Mouse (Mus musculus): ENCODE measurements around the gene Ciz1. TPM values are rescaled to one million over a fixed set of nuclear protein-coding genes. Genes with fewer than 3 reads are reported as not detected.

The Ciz1 gene
- 10 to 100 TPM; 25.6 to 27.5 TPM for total RNA-seq (2021)
- long read RNA-seq, experiment 1, partial matches to known transcripts: 8 of 32 reads
- long read RNA-seq, experiment 1, other reads (novel, unspliced or antisense): 22 of 32 reads
- long read RNA-seq, experiment 2, partial matches to known transcripts: 1 of 24 reads
- long read RNA-seq, experiment 2, other reads (novel, unspliced or antisense): 20 of 24 reads

GRCm38 (mm10) chr2:32352151-32353006 is at the start of gene Ciz1:
TSS of gene Ciz1 (plus strand) at chr2:32352327.
- DNase-seq (ENCODE audit: low spot score): no peak

- no peak for DNase-seq (ENCODE audit: low spot score)
Measured at GRCm38 (mm10) chr2:32302952-32303351, 49.2 kb upstream of the Ciz1 start.

GRCm38 (mm10) chr2:32304145-32304832 is 47.8 kb upstream of the Ciz1 start:
- peak; percentile 61 for DNase-seq (ENCODE audit: low spot score)

- DNase-seq (ENCODE audit: low spot score): no peak
Measured at GRCm38 (mm10) chr2:32305668-32306067, 46.5 kb upstream of the Ciz1 start.

GRCm38 (mm10) chr2:32306176-32306575 is 46.0 kb upstream of the Ciz1 start:
- no peak for DNase-seq (ENCODE audit: low spot score)

DNA sequence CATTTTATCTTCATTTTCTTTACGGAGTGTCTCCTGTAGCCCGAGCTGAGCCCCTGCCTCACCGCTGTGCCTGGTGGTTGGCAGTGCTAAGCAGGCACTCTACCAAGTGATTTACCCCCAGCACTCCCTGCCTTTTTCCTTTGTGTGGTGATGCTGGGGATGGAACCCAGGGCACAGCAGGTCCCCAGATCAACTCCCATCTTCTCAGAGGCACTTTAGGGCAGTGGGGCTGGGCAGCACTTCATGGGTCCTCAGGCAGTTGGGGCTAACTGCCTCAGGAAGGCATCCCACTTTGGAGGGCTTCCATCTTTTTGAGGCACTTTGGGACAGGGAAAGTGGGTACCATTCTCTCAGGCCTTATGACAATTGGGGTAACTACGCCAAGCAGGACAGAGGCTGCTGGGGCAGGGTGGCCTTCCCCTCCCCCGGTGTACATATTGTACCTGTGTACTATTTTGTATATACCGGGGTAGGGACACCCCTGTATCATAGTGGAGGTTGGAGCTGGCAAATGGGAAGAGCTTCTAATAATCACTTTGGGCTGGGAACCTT is 44.8 kb upstream of the Ciz1 start:
- DNase-seq (ENCODE audit: low spot score): no peak

- peak; percentile 51 for DNase-seq (ENCODE audit: low spot score)
Measured at GRCm38 (mm10) chr2:32307941-32308760, 44.0 kb upstream of the Ciz1 start.

DNA sequence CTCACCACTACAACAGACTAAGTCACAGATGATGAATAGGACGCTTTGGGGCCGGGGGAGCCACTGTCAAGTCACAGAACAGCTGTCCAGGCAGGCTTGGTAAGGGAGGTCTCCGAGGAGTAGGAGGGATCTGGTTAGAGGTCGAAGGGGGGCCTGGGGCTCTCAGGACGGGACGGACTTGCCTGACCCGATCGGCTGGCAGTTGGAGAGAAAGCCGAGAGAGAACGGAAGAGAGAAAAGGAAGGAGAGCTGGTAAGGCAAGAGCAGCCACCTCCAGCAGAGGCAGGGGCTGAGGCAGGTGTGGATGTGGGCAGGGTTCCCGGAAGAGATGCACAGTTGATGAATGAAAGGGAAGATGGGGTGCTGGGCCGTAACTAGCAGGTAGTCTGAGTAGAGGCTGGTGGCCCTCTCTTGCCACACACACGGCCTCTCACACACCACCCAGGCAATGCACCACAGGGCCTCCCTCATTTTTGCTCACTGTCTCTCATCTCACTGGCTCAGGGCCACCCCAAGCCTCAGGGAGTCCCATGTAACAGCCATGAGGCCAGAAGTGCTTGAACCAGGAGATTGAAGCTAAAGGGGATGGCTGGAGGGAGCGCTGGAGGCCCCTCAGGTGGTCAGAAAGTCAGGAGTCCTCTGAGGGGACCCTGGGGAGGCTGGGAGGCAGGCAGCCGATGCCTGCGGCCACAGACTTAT is 43.1 kb upstream of the Ciz1 start:
- no peak for DNase-seq (ENCODE audit: low spot score)

DNA sequence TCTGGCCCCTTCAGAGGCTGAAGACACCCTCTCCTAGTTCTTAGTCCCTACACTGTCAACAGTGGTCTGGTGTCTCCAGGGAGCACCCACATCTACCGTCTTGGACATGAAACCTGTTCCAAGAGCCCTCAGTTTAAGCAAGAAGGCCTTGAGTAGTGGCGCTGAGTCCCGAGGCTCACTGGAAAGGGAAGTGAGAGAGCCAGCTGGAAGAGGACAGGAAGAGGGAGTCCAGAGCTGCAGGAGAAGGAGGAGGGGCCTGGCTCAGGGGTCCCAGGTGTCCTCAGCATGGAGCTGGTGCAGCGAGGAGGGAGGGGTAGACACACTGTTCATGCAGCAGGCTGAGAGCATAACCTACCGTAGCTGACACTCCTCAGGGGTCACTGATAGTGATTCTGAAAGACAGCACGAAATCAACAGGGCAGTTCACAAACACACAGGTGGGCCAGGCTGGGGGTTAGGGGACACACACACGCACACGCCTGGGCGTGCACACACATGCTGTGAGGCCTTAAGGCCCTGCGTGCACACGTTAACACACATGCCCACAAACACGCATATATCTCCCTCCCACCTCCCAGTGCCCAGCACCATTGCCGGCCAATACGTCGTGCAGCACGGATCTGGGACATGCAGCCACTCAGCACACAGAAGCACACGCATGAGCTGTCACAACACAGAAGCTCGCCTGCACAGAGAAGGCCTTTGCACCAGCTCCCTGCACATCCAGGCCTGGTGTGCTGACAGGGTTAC is 41.9 kb upstream of the Ciz1 start:
- DNase-seq (ENCODE audit: low spot score): no peak

GRCm38 (mm10) chr2:32311443-32312317 is 40.4 kb upstream of the Ciz1 start:
- no peak for DNase-seq (ENCODE audit: low spot score)

GRCm38 (mm10) chr2:32312318-32312964 is 39.7 kb upstream of the Ciz1 start:
- peak; percentile 62 for DNase-seq (ENCODE audit: low spot score)

DNA sequence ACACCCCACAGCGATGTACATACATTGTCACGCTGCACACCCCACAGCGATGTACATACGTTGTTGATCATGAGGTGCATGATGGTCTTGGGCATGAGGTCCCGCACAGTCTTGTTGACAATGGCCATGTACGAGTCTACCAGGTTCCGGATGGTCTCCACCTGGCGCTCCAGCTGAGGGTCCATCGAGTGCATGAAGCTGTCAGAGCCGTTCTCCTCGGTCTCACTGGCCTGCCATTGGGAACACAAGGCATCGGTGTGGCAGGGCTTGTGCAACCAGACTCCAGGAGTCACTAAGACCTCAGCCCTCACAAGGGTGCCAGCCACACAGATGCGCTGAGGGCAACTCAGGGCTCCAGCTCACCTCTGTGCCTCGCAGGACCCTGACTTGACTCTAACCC is 37.3 kb upstream of the Ciz1 start:
- DNase-seq (ENCODE audit: low spot score): no peak

DNA sequence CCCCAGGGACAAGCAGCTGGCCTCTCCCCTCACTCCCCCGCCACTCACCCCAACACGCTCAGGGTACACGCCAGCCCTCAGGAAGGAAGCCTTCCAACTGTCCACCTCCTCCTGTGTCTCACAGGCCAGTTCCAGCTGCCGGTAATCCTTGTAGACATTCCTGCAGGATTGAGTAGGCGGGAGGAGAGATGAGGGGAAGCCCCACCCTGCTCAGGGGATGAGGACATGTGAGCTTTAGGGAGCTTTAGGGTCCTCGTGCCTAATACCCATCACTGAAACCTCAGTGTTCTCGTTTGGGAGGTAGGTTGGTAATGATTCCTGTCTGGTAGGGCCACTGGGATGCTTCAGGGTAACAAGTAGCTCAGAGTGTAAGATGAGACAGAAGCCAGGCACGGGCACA is 36.4 kb upstream of the Ciz1 start:
- peak; percentile 54 for DNase-seq (ENCODE audit: low spot score)

DNA sequence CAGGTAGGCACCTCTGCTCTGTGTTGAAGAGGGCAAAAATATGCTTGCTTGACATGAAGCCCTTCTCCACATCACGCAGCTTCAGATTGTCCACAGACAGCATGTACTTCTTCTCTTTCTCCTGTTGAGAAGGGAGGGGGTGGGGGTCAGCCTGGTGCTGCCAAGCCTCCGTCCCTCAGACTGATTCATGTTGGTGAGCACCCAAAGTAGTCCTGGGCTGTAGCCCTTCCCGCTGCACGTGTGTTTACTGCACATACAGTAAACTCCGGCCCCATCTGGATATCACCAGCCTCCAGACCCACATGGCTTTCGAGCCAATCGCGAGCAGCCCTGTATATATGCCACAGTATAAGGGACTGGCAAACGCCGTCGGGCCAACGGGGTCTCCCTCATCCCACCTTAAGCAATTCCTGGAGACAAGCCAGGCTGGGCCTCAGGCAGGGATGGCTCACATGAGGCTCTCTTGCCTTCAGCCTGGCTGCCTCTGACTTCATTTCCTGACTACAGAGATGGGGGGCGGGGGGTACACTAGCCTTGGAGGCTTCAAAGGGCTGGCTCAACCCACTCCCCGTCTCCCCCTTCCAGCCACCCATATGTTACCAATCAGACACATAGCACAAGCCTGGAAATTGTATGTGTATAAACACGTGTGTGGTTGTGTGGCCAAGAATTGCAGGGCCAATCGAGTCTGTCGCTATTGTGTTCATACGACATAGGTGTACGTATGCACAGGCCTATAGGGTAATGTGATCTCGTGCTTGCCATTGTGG is 35.1 kb upstream of the Ciz1 start:
- DNase-seq (ENCODE audit: low spot score): no peak

DNA sequence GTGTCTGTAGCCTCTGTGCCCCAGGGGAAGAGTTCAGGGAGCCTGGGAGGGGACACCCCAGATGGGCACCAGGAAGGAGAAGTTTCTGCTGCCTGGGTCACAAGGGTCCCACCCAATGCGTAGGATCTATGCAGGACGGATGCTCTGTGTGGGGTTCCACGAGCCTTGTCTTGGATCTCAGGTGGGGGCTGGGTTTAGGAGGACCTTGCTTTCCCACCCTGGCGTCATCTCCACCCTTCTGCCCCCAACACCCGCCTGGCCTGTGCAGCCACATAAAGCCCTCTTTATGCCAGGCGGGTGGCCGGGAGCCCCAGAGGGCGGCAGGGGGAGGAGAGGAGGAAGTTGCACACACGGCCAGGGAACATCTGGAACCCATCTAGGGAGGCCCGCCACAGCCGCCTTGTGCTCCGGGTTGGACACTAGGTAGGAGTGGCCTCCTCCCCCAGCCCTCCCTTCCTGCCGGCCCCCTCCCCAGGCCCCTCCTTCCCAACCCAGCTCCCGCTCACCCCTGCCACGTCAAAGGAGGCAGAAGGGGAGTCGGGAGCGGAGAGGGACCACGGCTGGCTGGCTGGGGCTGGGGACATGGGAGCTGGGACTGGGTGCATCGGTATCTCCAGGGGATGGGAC is 34.2 kb upstream of the Ciz1 start:
- peak; percentile 71 for DNase-seq (ENCODE audit: low spot score)

DNA sequence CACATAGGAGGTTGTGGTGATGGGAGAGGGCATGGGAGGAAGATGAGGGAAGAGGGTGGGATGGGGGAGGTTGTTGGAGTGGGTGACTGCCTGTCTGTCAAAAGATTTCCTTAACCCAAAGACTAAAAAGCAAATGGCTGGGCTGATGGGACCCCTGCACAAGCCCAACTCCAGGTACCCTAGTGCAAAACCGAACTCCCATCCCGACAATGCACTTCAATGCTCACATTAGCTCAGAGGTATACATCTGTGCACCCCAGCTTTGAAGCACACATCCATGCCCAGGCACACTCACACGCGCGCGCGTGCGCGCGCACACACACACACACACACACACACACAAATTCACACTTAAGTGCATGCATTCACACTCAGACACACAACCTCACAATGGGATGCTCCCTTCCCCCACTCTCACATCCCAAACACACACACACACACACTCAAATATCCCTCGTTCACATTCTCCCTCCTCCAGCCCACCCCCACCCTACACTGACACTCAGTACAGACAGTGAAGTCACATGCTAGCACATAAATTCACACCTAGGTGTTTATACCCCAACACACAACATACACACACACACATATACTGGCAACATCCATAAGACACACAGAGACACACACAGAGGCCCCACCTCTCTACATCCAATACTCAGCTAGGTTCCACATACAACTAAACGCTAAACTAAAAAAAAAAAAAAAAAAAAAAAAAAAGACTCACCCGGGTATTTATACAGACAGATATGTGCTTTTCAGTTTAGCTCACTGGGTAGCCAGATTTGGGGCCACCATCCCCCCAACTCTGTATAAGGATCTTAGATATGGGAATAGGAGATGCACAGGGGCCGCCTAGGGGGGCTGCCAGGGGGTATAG is 33.2 kb upstream of the Ciz1 start:
- DNase-seq (ENCODE audit: low spot score): no peak
